28 mouse cellular contexts compared by ENCODE assay signal in the genomic region with DNA sequence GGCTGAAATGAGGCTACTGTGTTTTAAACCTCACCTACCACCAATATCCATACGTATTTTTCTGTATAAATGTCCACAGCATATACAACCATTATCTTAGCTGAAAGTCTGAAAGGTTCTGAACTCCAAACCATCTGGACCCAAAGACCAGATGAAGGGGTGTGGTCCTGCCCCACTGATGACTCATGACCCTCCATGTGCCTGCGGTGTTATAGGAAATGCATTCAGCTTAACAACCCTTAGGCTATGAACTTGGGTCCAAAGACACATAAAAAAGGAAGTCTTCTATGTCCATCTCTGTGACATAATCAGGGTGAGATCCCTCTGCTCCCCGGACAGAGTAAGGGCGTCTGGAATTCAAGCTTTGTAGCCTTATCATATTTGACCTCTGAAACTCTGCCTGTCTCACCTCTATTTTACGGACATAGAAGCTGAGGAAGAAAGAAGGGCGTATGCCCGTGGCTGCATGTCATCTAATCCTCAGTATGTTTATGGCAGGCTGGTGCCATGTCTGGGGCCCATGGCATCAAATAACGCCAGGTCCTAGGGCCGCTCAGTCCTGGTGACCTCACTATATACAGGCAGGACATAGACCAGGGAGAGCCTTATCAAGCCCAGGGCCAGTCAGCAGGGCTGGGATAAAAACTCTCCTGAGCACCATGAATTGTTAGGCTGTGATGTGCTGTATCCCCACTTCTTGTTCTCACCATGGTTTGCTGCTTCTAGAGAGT. TPM values are rescaled to one million over a fixed set of nuclear protein-coding genes. Genes with fewer than 3 reads are reported as not detected.
A peak's percentile ranks its signal among the peaks of the same experiment; 100 is the strongest.
DNase-seq lines count a peak whose midpoint lies in the region; ATAC-seq and TF ChIP-seq lines count a peak whose summit lies in the region.
"Had no signal": no experiment of that assay in that cellular context is flagged by ENCODE, and none has a peak within 500 bp of the region (broad histone marks: within the 10 kb centered on the region; RNA-seq: fewer than 3 reads in every experiment).

No protein-coding gene starts in this region.

- intact Hi-C loops in heart, postnatal 10 days (cut with DNase I), result loop anchor here (10.0 kb wide), 1 partner anchor 286 kb away; no protein-coding TSS in a partner anchor

- DNase-seq in 3T3-L1 (ENCODE audit: low read depth, low spot score), result peak; percentile 25
- DNase-seq in heart, postnatal 10 days, result no peak
- DNase-seq in cerebellum, adult 11-12 months, result no peak
- DNase-seq: adrenal gland, postnatal 10 days; adrenal gland, postnatal 36 days; cerebellum, adult 2 months; cerebellum, adult 9-11 months; cerebellum, postnatal 25 days; forebrain, postnatal 0 days; gastrocnemius, adult 2 months; gastrocnemius, postnatal 14 days; heart, adult 18-20 months had no signal

- H3K4me1 ChIP-seq in intestine, embryonic 16.5 days (ENCODE audit: control insufficient read depth, insufficient read depth, low read length), result no peaks in the 10 kb centered on the region
- no peaks in the 10 kb centered on the region for H3K4me1 ChIP-seq in intestine, embryonic 15.5 days (replicated peaks)
- no peaks in the 10 kb centered on the region; the same call in 1 of the 2 replicates for H3K4me1 ChIP-seq in intestine, postnatal 0 days (replicated peaks; ENCODE audit: control insufficient read depth, insufficient read depth, low read length)
- H3K4me1 ChIP-seq: embryonic facial prominence, embryonic 12.5 days; embryonic facial prominence, embryonic 15.5 days; heart, embryonic 13.5 days; hindbrain, embryonic 12.5 days; hindbrain, embryonic 15.5 days had no signal

- no peak overlapping the region for H3K27ac ChIP-seq in intestine, embryonic 16.5 days (ENCODE audit: low read length)
- H3K27ac ChIP-seq in intestine, embryonic 15.5 days, result no peak overlapping the region
- no peak overlapping the region for H3K27ac ChIP-seq in intestine, postnatal 0 days (ENCODE audit: low read depth, low read length)
- H3K27ac ChIP-seq: embryonic facial prominence, embryonic 12.5 days; embryonic facial prominence, embryonic 15.5 days; gastrocnemius, adult 2 months; heart, embryonic 10.5 days; heart, embryonic 13.5 days; hindbrain, embryonic 12.5 days; hindbrain, embryonic 15.5 days had no signal

- H3K36me3 ChIP-seq in intestine, embryonic 16.5 days (ENCODE audit: control insufficient read depth, insufficient read depth, low read length), result no peaks in the 10 kb centered on the region
- no peaks in the 10 kb centered on the region for H3K36me3 ChIP-seq in intestine, embryonic 15.5 days
- H3K36me3 ChIP-seq in intestine, postnatal 0 days (ENCODE audit: control insufficient read depth, insufficient read depth), result no peaks in the 10 kb centered on the region
- H3K36me3 ChIP-seq: embryonic facial prominence, embryonic 12.5 days; embryonic facial prominence, embryonic 15.5 days; G1E; heart, embryonic 10.5 days; heart, embryonic 13.5 days; hindbrain, embryonic 12.5 days; hindbrain, embryonic 15.5 days had no signal

- H3K9me3 ChIP-seq in intestine, embryonic 16.5 days (ENCODE audit: control insufficient read depth, low read length), result no peaks in the 10 kb centered on the region
- no peaks in the 10 kb centered on the region for H3K9me3 ChIP-seq in intestine, embryonic 15.5 days
- H3K9me3 ChIP-seq in intestine, postnatal 0 days (ENCODE audit: control insufficient read depth), result no peaks in the 10 kb centered on the region
- H3K9me3 ChIP-seq: embryonic facial prominence, embryonic 12.5 days; embryonic facial prominence, embryonic 15.5 days; G1E; heart, embryonic 10.5 days; heart, embryonic 13.5 days; hindbrain, embryonic 12.5 days; hindbrain, embryonic 15.5 days had no signal

- no peaks in the 10 kb centered on the region for H3K27me3 ChIP-seq in intestine, embryonic 16.5 days (replicated peaks; ENCODE audit: control insufficient read depth, insufficient read depth, low read length)
- H3K27me3 ChIP-seq in intestine, embryonic 15.5 days (replicated peaks), result no peaks in the 10 kb centered on the region
- no peaks in the 10 kb centered on the region for H3K27me3 ChIP-seq in intestine, postnatal 0 days (replicated peaks; ENCODE audit: control insufficient read depth, insufficient read depth, low read length)
- H3K27me3 ChIP-seq: CH12.LX; embryonic facial prominence, embryonic 12.5 days; hindbrain, embryonic 12.5 days; hindbrain, embryonic 15.5 days; Patski had no signal

- TF ChIP-seq CTCF in intestine, postnatal 0 days (IDR thresholded peaks at IDR 0.05; ENCODE audit: low read depth), result no peak

- no peak overlapping the region for H3K4me3 ChIP-seq in intestine, embryonic 16.5 days (ENCODE audit: low read length)
- no peak overlapping the region for H3K4me3 ChIP-seq in intestine, embryonic 15.5 days (replicated peaks)
- no peak overlapping the region for H3K4me3 ChIP-seq in intestine, postnatal 0 days (ENCODE audit: low read depth, low read length)
- H3K4me3 ChIP-seq: embryonic facial prominence, embryonic 12.5 days; embryonic facial prominence, embryonic 15.5 days; gastrocnemius, adult 2 months; heart, embryonic 10.5 days; heart, embryonic 13.5 days; hindbrain, embryonic 12.5 days; hindbrain, embryonic 15.5 days had no signal

- 67% methylated on average over 9 of the region's 9 CpGs for WGBS in intestine, embryonic 16.5 days
- 66% methylated on average over 9 of the region's 9 CpGs for WGBS in intestine, embryonic 15.5 days
- 47% methylated on average over 9 of the region's 9 CpGs for WGBS in intestine, postnatal 0 days

- ATAC-seq in intestine, embryonic 16.5 days, result 0 out of 2 replicates have a peak, but pooled peaks have one; percentile 42
- ATAC-seq in intestine, embryonic 15.5 days, result no peak
- ATAC-seq in intestine, postnatal 0 days, result peak; percentile 90
- ATAC-seq: forebrain, embryonic 14.5 days; forebrain, postnatal 0 days; Patski had no signal

- H3K9ac ChIP-seq in intestine, embryonic 16.5 days (ENCODE audit: low read depth, low read length), result no peak overlapping the region
- H3K9ac ChIP-seq in intestine, embryonic 15.5 days, result no peak overlapping the region
- no peak overlapping the region for H3K9ac ChIP-seq in intestine, postnatal 0 days (ENCODE audit: low read depth, low read length)
- H3K9ac ChIP-seq: embryonic facial prominence, embryonic 12.5 days; embryonic facial prominence, embryonic 15.5 days; forebrain, postnatal 0 days; heart, embryonic 13.5 days; hindbrain, embryonic 12.5 days; hindbrain, embryonic 15.5 days had no signal

- no peak overlapping the region for H3K4me2 ChIP-seq in intestine, embryonic 16.5 days (ENCODE audit: low read depth, low read length)
- no peak overlapping the region for H3K4me2 ChIP-seq in intestine, embryonic 15.5 days (replicated peaks)
- H3K4me2 ChIP-seq in intestine, postnatal 0 days (replicated peaks; ENCODE audit: low read depth), result no peak overlapping the region
- H3K4me2 ChIP-seq: embryonic facial prominence, embryonic 12.5 days; embryonic facial prominence, embryonic 15.5 days; heart, embryonic 13.5 days; hindbrain, embryonic 12.5 days; hindbrain, embryonic 15.5 days had no signal

RNA-seq across cellular contexts. Expression of gene Acox2, which starts 8.8 kb away (rescaled TPM):
- 1.1 and 1.4 TPM in 2 replicates for polyA plus RNA-seq in intestine, embryonic 16.5 days (2015; fragmentation: Nextera tagmentation; extraction: Ambion mirVana)
- polyA plus RNA-seq in intestine, embryonic 15.5 days (2015; fragmentation: Nextera tagmentation; extraction: Ambion mirVana), result 0.88 and 0.91 TPM in 2 replicates
- polyA plus RNA-seq in intestine, postnatal 0 days (2015; fragmentation: Nextera tagmentation; extraction: Ambion mirVana), result 9.3 and 10.8 TPM in 2 replicates
- under 1 TPM in 1 of 2 experiments, not detected in 1; 0.69 TPM for total RNA-seq in heart, postnatal 10 days (2021)
- total RNA-seq: CH12.LX; common myeloid progenitor, adult 5-6 weeks; G1E; hematopoietic stem cell, adult 5-6 weeks had no signal
- polyA plus RNA-seq: embryonic facial prominence, embryonic 12.5 days; forebrain, embryonic 11.5 days; forebrain, embryonic 14.5 days; G1E had no signal

RNA-seq across cellular contexts. Expression of gene Kctd6, which starts 36.4 kb away (rescaled TPM):
- 2.1 and 2.2 TPM in 2 replicates for polyA plus RNA-seq in intestine, embryonic 16.5 days (2015; fragmentation: Nextera tagmentation; extraction: Ambion mirVana)
- 11.2 and 12.4 TPM in 2 replicates for polyA plus RNA-seq in intestine, embryonic 15.5 days (2015; fragmentation: Nextera tagmentation; extraction: Ambion mirVana)
- 18.8 and 19.5 TPM in 2 replicates for polyA plus RNA-seq in intestine, postnatal 0 days (2015; fragmentation: Nextera tagmentation; extraction: Ambion mirVana)
- total RNA-seq in heart, postnatal 10 days (2021), result 10 to 100 TPM; 11.8 to 14.8 TPM
